Mouse (Mus musculus) activated CD4-positive, CD25-positive, alpha-beta regulatory T cell, adult 9 weeks (primary cell): ENCODE results near the gene Cnot11. TPM values are rescaled to one million over a fixed set of nuclear protein-coding genes. Genes with fewer than 3 reads are reported as not detected.

ENCODE experiments used
- polyA plus RNA-seq: library from polyadenylated mRNA; unstranded; fragments of 100-300 nt; shearing (Covaris generic); gene quantifications from one replicate; pipeline ENCODE4 v1.2.1, GENCODE M21; 2017

Gene Cnot11
- polyA plus RNA-seq = 8.8 TPM

DNA sequence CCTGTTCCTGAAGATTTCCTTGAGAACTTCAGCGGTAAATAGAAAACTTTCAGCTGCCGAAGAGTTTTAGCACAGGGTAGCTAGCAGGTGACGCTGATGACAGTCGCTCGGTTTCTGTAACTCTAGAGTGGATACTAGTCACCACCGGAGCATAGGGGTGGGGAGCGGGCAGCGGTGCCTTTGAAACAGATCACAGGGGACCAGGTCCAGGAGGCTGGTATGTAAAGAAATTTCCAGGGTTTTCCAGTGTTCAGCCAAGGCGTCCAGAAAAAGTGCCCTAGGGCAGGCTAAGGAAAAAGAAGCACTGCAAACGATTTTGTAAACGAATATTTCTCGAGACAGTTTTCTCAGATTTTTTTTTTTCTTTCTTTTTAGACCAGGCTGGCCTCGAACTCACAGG, at the start of gene Cnot11:
Gene Cnot11 (plus strand): TSS at position 162 of the 400 bp plus-strand sequence.

DNA sequence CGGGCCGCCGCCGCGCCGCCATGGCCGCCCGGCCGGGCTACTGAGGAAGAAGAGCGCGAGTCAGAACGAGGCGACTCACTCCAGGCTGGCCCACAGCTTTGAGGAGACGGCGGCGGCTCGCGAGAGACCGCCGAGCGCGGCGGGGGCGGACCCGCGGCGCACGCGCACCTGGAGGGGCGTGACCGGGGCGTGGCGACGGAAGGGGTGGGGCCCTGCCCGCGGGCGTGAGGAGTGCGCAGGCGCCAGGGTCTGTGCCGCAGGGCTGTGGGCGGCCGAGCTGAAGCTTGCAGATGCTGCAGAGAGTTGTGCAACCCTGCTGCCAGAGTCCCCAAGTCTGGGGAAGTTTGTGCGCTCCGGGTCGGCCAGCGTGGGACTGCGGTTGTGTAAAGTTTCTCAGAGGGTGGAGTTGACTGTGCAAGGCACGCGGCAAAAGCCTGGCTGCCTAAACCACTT, 42.5 kb downstream of the Cnot11 start, which contains the start of gene Rnf149:
Gene Rnf149 (minus strand): TSS at position 153 of the 453 bp plus-strand sequence.

Other genes with a start within 250 kb of the Cnot11 start
- gene Rpl31, start 167.2 kb upstream of the Cnot11 start, polyA plus RNA-seq = 355 TPM
- 1.7 TPM for gene Tbc1d8, start 56.2 kb upstream of the Cnot11 start, polyA plus RNA-seq
- gene Rnf149, start 42.4 kb downstream of the Cnot11 start, polyA plus RNA-seq = 6.4 TPM
- gene Creg2, start 116.5 kb downstream of the Cnot11 start, polyA plus RNA-seq = not detected
- gene Rfx8, start 186.0 kb downstream of the Cnot11 start, polyA plus RNA-seq = not detected